8 mouse cellular contexts compared by ENCODE assay signal in genomic region chr1:184729357-184730140, GRCm38 (mm10). TPM values are rescaled to one million over a fixed set of nuclear protein-coding genes. Genes with fewer than 3 reads are reported as not detected.
A peak's percentile ranks its signal among the peaks of the same experiment; 100 is the strongest.
DNase-seq lines count a peak whose midpoint lies in the region; ATAC-seq and TF ChIP-seq lines count a peak whose summit lies in the region.

No protein-coding gene starts in this region.

- TF ChIP-seq POLR2A in bone marrow, adult 2 months (IDR thresholded peaks at IDR 0.05; ENCODE audit: borderline replicate concordance, control insufficient read depth, low read depth, low read length): no peak
- no peak for TF ChIP-seq POLR2A in thymus, adult 2 months (IDR thresholded peaks at IDR 0.05; ENCODE audit: control insufficient read depth, extremely low read depth, insufficient read depth, low read length, poor library complexity)

- TF ChIP-seq EP300 in lung, postnatal 0 days (IDR thresholded peaks at IDR 0.05): no peak

- ATAC-seq in heart, embryonic 16.5 days (replicated peaks; ENCODE audit: extremely low read depth, insufficient read depth, low FRiP score): no peak
- no peak for ATAC-seq in lung, postnatal 0 days
- no peak for ATAC-seq in forebrain, embryonic 15.5 days (replicated peaks)

- H3K27ac ChIP-seq in bone marrow, adult 2 months (ENCODE audit: control insufficient read depth, insufficient read depth, low read depth, low read length, poor library complexity): peak overlapping the region; percentile 40
- H3K27ac ChIP-seq in heart, embryonic 16.5 days (ENCODE audit: low read length): no peak overlapping the region
- peak overlapping the region; percentile 49 for H3K27ac ChIP-seq in lung, postnatal 0 days (ENCODE audit: low read length)
- no peak overlapping the region; the same call in 1 of the 2 replicates for H3K27ac ChIP-seq in thymus, adult 2 months (ENCODE audit: control insufficient read depth, insufficient read depth, low read length)
- no peak overlapping the region for H3K27ac ChIP-seq in forebrain, embryonic 15.5 days (replicated peaks)

- H3K36me3 ChIP-seq in heart, embryonic 16.5 days (ENCODE audit: control insufficient read depth, insufficient read depth): no peaks in the 10 kb centered on the region
- H3K36me3 ChIP-seq in lung, postnatal 0 days (ENCODE audit: insufficient read depth, low read length): peaks cover 12% of the 10 kb centered on the region; the same call in 1 of the 2 replicates
- H3K36me3 ChIP-seq in thymus, adult 2 months (ENCODE audit: control insufficient read depth, insufficient read depth, low read length): no peaks in the 10 kb centered on the region
- no peaks in the 10 kb centered on the region for H3K36me3 ChIP-seq in forebrain, embryonic 15.5 days

- no peaks in the 10 kb centered on the region for H3K9me3 ChIP-seq in heart, embryonic 16.5 days (replicated peaks; ENCODE audit: control insufficient read depth, low read length)
- no peaks in the 10 kb centered on the region for H3K9me3 ChIP-seq in lung, postnatal 0 days (ENCODE audit: low read length)
- H3K9me3 ChIP-seq in forebrain, embryonic 15.5 days: no peaks in the 10 kb centered on the region

- 62% methylated on average over 19 of the region's 19 CpGs for WGBS in bone marrow, adult 2 months
- 17% methylated on average over 19 of the region's 19 CpGs for WGBS in heart, embryonic 16.5 days
- 14% methylated on average over 19 of the region's 19 CpGs for WGBS in lung, postnatal 0 days
- WGBS in thymus, adult 2 months: 94% methylated on average over 19 of the region's 19 CpGs
- WGBS in forebrain, embryonic 15.5 days: 3% methylated on average over 19 of the region's 19 CpGs

- peaks cover 62% of the 10 kb centered on the region for H3K27me3 ChIP-seq in heart, embryonic 16.5 days (ENCODE audit: control insufficient read depth, insufficient read depth, low read length)
- H3K27me3 ChIP-seq in lung, postnatal 0 days (replicated peaks; ENCODE audit: insufficient read depth, low read length): peaks cover 25% of the 10 kb centered on the region
- H3K27me3 ChIP-seq in thymus, adult 2 months (ENCODE audit: control insufficient read depth, insufficient read depth, low read length): peaks cover 26% of the 10 kb centered on the region
- H3K27me3 ChIP-seq in forebrain, embryonic 15.5 days: peaks cover 70% of the 10 kb centered on the region

- intact Hi-C loops in heart, postnatal 25 days (cut with DNase I): loop anchor here (5.0 to 10.0 kb wide), 2 partner anchors 52 to 695 kb away; partner anchors contain the start of gene 1700056E22Rik

- TF ChIP-seq CTCF in bone marrow, adult 2 months (IDR thresholded peaks at IDR 0.05; ENCODE audit: control insufficient read depth, insufficient read depth, low read length): no peak
- TF ChIP-seq CTCF in lung, postnatal 0 days (IDR thresholded peaks at IDR 0.05): no peak
- TF ChIP-seq CTCF in thymus, adult 2 months (IDR thresholded peaks at IDR 0.05; ENCODE audit: borderline replicate concordance, control insufficient read depth, extremely low read depth, insufficient read depth, low read length, poor library complexity): no peak

- peak overlapping the region; percentile 42 for H3K9ac ChIP-seq in heart, embryonic 16.5 days (ENCODE audit: low read length)
- H3K9ac ChIP-seq in lung, postnatal 0 days (replicated peaks; ENCODE audit: low read depth): peak overlapping the region; percentile 83
- H3K9ac ChIP-seq in forebrain, embryonic 15.5 days (replicated peaks): no peak overlapping the region

- peak; percentile 95 for DNase-seq in heart, adult 11 months
- DNase-seq in heart, postnatal 25 days (ENCODE audit: low spot score): no peak
- peak; percentile 48 for DNase-seq in lung, postnatal 0 days (ENCODE audit: low spot score)
- no peak for DNase-seq in thymus, adult 2 months
- DNase-seq in left cerebral cortex, adult 8-10 months (ENCODE audit: low spot score in 2 of 2): no peak

- peak overlapping the region; percentile 44 for H3K4me3 ChIP-seq in bone marrow, adult 2 months (replicated peaks; ENCODE audit: control insufficient read depth, low read depth, low read length)
- peak overlapping the region; percentile 63 for H3K4me3 ChIP-seq in heart, embryonic 16.5 days (ENCODE audit: low read length)
- H3K4me3 ChIP-seq in lung, postnatal 0 days (ENCODE audit: low read depth, low read length): peak overlapping the region; percentile 78
- H3K4me3 ChIP-seq in thymus, adult 2 months (ENCODE audit: control insufficient read depth, insufficient read depth, low read length): no peak overlapping the region
- no peak overlapping the region for H3K4me3 ChIP-seq in forebrain, embryonic 15.5 days

- peak overlapping the region; percentile 68 for H3K4me2 ChIP-seq in heart, embryonic 16.5 days (ENCODE audit: low read depth, low read length)
- H3K4me2 ChIP-seq in lung, postnatal 0 days (replicated peaks; ENCODE audit: low read depth, low read length): peak overlapping the region; percentile 78
- no peak overlapping the region for H3K4me2 ChIP-seq in forebrain, embryonic 15.5 days (replicated peaks)

- H3K4me1 ChIP-seq in bone marrow, adult 2 months (ENCODE audit: control insufficient read depth, insufficient read depth, low read length): peaks cover 1% of the 10 kb centered on the region; the same call in 1 of the 2 replicates
- H3K4me1 ChIP-seq in heart, embryonic 16.5 days (ENCODE audit: control insufficient read depth, insufficient read depth, low read length): peaks cover 13% of the 10 kb centered on the region
- H3K4me1 ChIP-seq in lung, postnatal 0 days (ENCODE audit: insufficient read depth, low read depth, low read length): peaks cover 11% of the 10 kb centered on the region; the same call in 1 of the 2 replicates
- peaks cover 23% of the 10 kb centered on the region for H3K4me1 ChIP-seq in thymus, adult 2 months (replicated peaks; ENCODE audit: control insufficient read depth, insufficient read depth, low read length)
- H3K4me1 ChIP-seq in forebrain, embryonic 15.5 days: peaks cover 30% of the 10 kb centered on the region

RNA-seq across cellular contexts. Expression of gene Hlx, which starts 2.9 kb away (rescaled TPM):
- 10 to 100 TPM; 12.2 to 15.0 TPM for total RNA-seq in heart, postnatal 25 days (2021)
- 14.0 and 29.3 TPM in 2 replicates for polyA plus RNA-seq in bone marrow, adult 2 months (2011; ENCODE audit: insufficient read depth, insufficient read length, low replicate concordance, missing spikeins)
- polyA plus RNA-seq in heart, embryonic 16.5 days (2015; fragmentation: Nextera tagmentation; extraction: Ambion mirVana): 9.5 and 13.8 TPM in 2 replicates
- polyA plus RNA-seq in lung, postnatal 0 days (2015; fragmentation: Nextera tagmentation; extraction: Ambion mirVana): 34.2 and 63.1 TPM in 2 replicates
- 15.5 and 18.4 TPM in 2 replicates for polyA plus RNA-seq in thymus, adult 2 months (2012; rRNA removed)
- polyA plus RNA-seq in forebrain, embryonic 15.5 days (2015; fragmentation: Nextera tagmentation; extraction: Ambion mirVana): 1.1 and 1.5 TPM in 2 replicates
- total RNA-seq in left cerebral cortex, adult 8-10 months (2022): 1 to 10 TPM in 2 of 4 experiments, under 1 TPM in 2; 0.22 to 2.0 (median 1.1) TPM

Comparison
In these comparisons a context has a peak if more than half of its experiments do, and no peak if none do; other contexts are left out.
1. DNase-seq: peak in heart, adult 11 months (single experiment) and lung, postnatal 0 days (single experiment); none in heart, postnatal 25 days (single experiment), thymus, adult 2 months (single experiment) and left cerebral cortex, adult 8-10 months (0 of 2).
2. H3K27ac ChIP-seq: peak in bone marrow, adult 2 months (single experiment) and lung, postnatal 0 days (single experiment); none in heart, embryonic 16.5 days (single experiment), thymus, adult 2 months (single experiment) and forebrain, embryonic 15.5 days (single experiment).
3. H3K4me3 ChIP-seq: peak in bone marrow, adult 2 months (single experiment), heart, embryonic 16.5 days (single experiment) and lung, postnatal 0 days (single experiment); none in thymus, adult 2 months (single experiment) and forebrain, embryonic 15.5 days (single experiment).